In the genomic region with DNA sequence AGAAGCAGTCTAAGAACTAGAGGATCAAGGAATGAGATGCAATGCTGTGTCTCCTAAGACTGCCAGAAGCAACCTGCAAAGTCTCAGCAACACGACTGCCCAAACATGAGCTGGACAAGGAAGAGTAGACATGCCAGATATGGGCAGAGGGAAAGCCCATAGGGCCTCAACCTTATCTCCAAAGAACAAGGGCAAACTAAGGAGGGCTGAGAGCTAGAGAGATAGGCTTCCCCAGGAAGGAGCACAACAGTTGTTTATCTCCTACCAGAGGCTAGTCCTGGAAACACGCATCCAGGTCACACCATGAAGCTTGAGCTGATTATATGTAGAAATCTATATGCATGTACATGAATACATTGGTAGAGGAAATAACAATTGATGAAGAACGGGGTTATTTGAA, we compare ENCODE assay signal across 6 mouse cellular contexts.
DNase-seq lines count a peak whose midpoint lies in the region; ATAC-seq and TF ChIP-seq lines count a peak whose summit lies in the region.
"Not testable (repeated sequence)": the region's sequence is repeated elsewhere in the genome, so short reads cannot be mapped to it uniquely, and the experiment has no call there.

No protein-coding gene starts in this region.

- H3K9me3 ChIP-seq in G1E (replicated peaks); intestine, embryonic 16.5 days (ENCODE audit: control insufficient read depth, low read length); liver, embryonic 13.5 days (replicated peaks); liver, embryonic 16.5 days (replicated peaks; ENCODE audit: control insufficient read depth, low read length): not testable (repeated sequence)

- not testable (repeated sequence) for DNase-seq in G1E (ENCODE audit: low spot score); liver, embryonic 13.5 days

- no CpG with 5 or more reads among the region's 3 CpGs for WGBS in intestine, embryonic 16.5 days
- WGBS in liver, embryonic 13.5 days (ENCODE audit: insufficient replicate concordance) = no CpG with 5 or more reads among the region's 3 CpGs
- WGBS in liver, embryonic 16.5 days (ENCODE audit: insufficient replicate concordance) = no CpG with 5 or more reads among the region's 3 CpGs

- peak; percentile 63 for ATAC-seq in G1E (ENCODE audit: extremely low read depth, insufficient number of reproducible peaks, low FRiP score, poor library complexity, severe bottlenecking)
- ATAC-seq in erythroid progenitor cell, adult 5-6 weeks (replicated peaks; ENCODE audit: low FRiP score, poor library complexity, severe bottlenecking) = peak; percentile 89
- ATAC-seq in intestine, embryonic 16.5 days = 0 out of 2 replicates have a peak, but pooled peaks have one; percentile 38
- peak; percentile 96 for ATAC-seq in liver, embryonic 13.5 days (ENCODE audit: low read depth)
- peak; percentile 93 for ATAC-seq in liver, embryonic 16.5 days (ENCODE audit: low read depth)
- peak; percentile 96 for ATAC-seq in megakaryocyte-erythroid progenitor cell, adult 5-6 weeks (replicated peaks; ENCODE audit: low FRiP score, low TSS enrichment, poor library complexity, severe bottlenecking)

- not testable (repeated sequence) for H3K9ac ChIP-seq in intestine, embryonic 16.5 days (ENCODE audit: low read depth, low read length); liver, embryonic 13.5 days; liver, embryonic 16.5 days (ENCODE audit: low read depth, low read length)

- H3K4me2 ChIP-seq in intestine, embryonic 16.5 days (ENCODE audit: low read depth, low read length); liver, embryonic 13.5 days; liver, embryonic 16.5 days (ENCODE audit: low read depth, low read length): not testable (repeated sequence)

- not testable (repeated sequence) for H3K4me3 ChIP-seq in G1E (ENCODE audit: low read depth, low read length); intestine, embryonic 16.5 days (ENCODE audit: low read length); liver, embryonic 13.5 days (replicated peaks); liver, embryonic 16.5 days (ENCODE audit: low read depth, low read length)

- H3K27ac ChIP-seq in intestine, embryonic 16.5 days (ENCODE audit: low read length); liver, embryonic 13.5 days; liver, embryonic 16.5 days (ENCODE audit: low read length): not testable (repeated sequence)

- H3K27me3 ChIP-seq in G1E (ENCODE audit: insufficient read depth, low read length); intestine, embryonic 16.5 days (replicated peaks; ENCODE audit: control insufficient read depth, insufficient read depth, low read length); liver, embryonic 13.5 days; liver, embryonic 16.5 days (ENCODE audit: control insufficient read depth, insufficient read depth, low read depth, low read length): not testable (repeated sequence)

- TF ChIP-seq CTCF in G1E (IDR thresholded peaks at IDR 0.05; ENCODE audit: low read depth, low read length) = not testable (repeated sequence)

- H3K4me1 ChIP-seq in G1E (ENCODE audit: insufficient read depth, low read depth, low read length); intestine, embryonic 16.5 days (ENCODE audit: control insufficient read depth, insufficient read depth, low read length); liver, embryonic 16.5 days (ENCODE audit: control insufficient read depth, low read depth, low read length): not testable (repeated sequence)
- H3K4me1 ChIP-seq in liver, embryonic 13.5 days (replicated peaks) = peaks cover 12% of the 10 kb centered on the region

- not testable (repeated sequence) for H3K36me3 ChIP-seq in G1E (replicated peaks); intestine, embryonic 16.5 days (ENCODE audit: control insufficient read depth, insufficient read depth, low read length); liver, embryonic 13.5 days; liver, embryonic 16.5 days (ENCODE audit: control insufficient read depth, insufficient read depth)

Comparison
In these comparisons a context has a peak if more than half of its experiments do, and no peak if none do; other contexts are left out.
1. ATAC-seq: peak in every context shown above with its lines; median percentile 96 in liver, embryonic 13.5 days; 96 in megakaryocyte-erythroid progenitor cell, adult 5-6 weeks; 93 in liver, embryonic 16.5 days; 89 in erythroid progenitor cell, adult 5-6 weeks; 63 in G1E; 38 in intestine, embryonic 16.5 days.